Mouse (Mus musculus) heart, embryonic 14.5 days (tissue): ENCODE results near the gene Tfpi. TPM values are rescaled to one million over a fixed set of nuclear protein-coding genes. Genes with fewer than 3 reads are reported as not detected.

Experiments
- ATAC-seq: fragments of 200-750 bp; cut with Nextera tagmentation; 2 replicates; pipeline ENCODE4 v1.8.0; 2017; ENCODE audit warnings: low read depth, moderate TSS enrichment; ENCODE audit not compliant: insufficient number of reproducible peaks, insufficient read depth, low FRiP score
- H3K27ac ChIP-seq, 2 experiments: fragments of 200-500 bp in 1 of 2; fragments of 300-500 bp in 1 of 2; sonication (generic) in 1 of 2; replicated peaks in 1 of 2; 2 replicates each; pipeline ENCODE4 v1.5.1; 2012 to 2014; ENCODE audit warnings: low read depth in 2 of 2, low read length in 2 of 2, control low read depth in 1 of 2, mild to moderate bottlenecking in 1 of 2, mixed read lengths in 1 of 2; ENCODE audit not compliant: control insufficient read depth in 1 of 2, insufficient read depth in 1 of 2
- H3K27me3 ChIP-seq: fragments of 300-500 bp; sonication (generic); 2 replicates; pipeline ENCODE4 v1.6.1; 2014; ENCODE audit warnings: mild to moderate bottlenecking, low read length, control low read depth; ENCODE audit not compliant: control insufficient read depth, insufficient read depth
- H3K36me3 ChIP-seq: fragments of 300-500 bp; sonication (generic); 2 replicates; pipeline ENCODE4 v1.6.1; 2014; ENCODE audit warnings: mild to moderate bottlenecking, control low read depth, low read length, mixed read lengths; ENCODE audit not compliant: control insufficient read depth, insufficient read depth
- H3K4me1 ChIP-seq, 2 experiments: fragments of 200-500 bp in 1 of 2; fragments of 300-500 bp in 1 of 2; sonication (generic) in 1 of 2; 2 replicates each; pipeline ENCODE4 v1.6.1; 2012 to 2014; ENCODE audit warnings: low read length in 2 of 2, control low read depth in 1 of 2, mixed read lengths in 1 of 2; ENCODE audit not compliant: control insufficient read depth in 2 of 2, insufficient read depth in 2 of 2
- H3K4me2 ChIP-seq: fragments of 300-500 bp; sonication (generic); 2 replicates; pipeline ENCODE4 v1.6.1; 2014; ENCODE audit warnings: mild to moderate bottlenecking, low read length
- H3K4me3 ChIP-seq, 2 experiments: fragments of 200-500 bp in 1 of 2; fragments of 300-500 bp in 1 of 2; sonication (generic) in 1 of 2; 2 replicates each; pipeline ENCODE4 v1.5.1; 2012 to 2014; ENCODE audit warnings: low read length in 2 of 2, mild to moderate bottlenecking in 2 of 2, control low read depth in 1 of 2, low read depth in 1 of 2, moderate library complexity in 1 of 2; ENCODE audit not compliant: control insufficient read depth in 1 of 2, insufficient read depth in 1 of 2
- H3K9ac ChIP-seq: fragments of 300-500 bp; sonication (generic); 2 replicates; pipeline ENCODE4 v1.6.1; 2014; ENCODE audit warnings: mild to moderate bottlenecking, low read length
- H3K9me3 ChIP-seq: fragments of 300-500 bp; sonication (generic); 2 replicates; pipeline ENCODE4 v1.6.1; 2016; ENCODE audit warnings: low read length, control low read depth; ENCODE audit not compliant: control insufficient read depth
- WGBS: fragments of 180-500 bp; shearing (Covaris S2); extraction: QIAGEN DNeasy Blood & Tissue Kit; methylation state at CpG from one replicate; pipeline ENCODE4 v1.1.7; 2014; 5-methylcytosine and 5-hydroxymethylcytosine counted together
- polyA plus RNA-seq: library from polyadenylated mRNA; unstranded; fragments of >200 nt; fragmentation: Nextera tagmentation; extraction: Ambion mirVana; gene quantifications from 2 replicates; pipeline ENCODE4 v1.2.1, GENCODE M21; 2014

The Tfpi gene
- polyA plus RNA-seq, 1 experiment from 2014 or later = 90.8 TPM

DNA sequence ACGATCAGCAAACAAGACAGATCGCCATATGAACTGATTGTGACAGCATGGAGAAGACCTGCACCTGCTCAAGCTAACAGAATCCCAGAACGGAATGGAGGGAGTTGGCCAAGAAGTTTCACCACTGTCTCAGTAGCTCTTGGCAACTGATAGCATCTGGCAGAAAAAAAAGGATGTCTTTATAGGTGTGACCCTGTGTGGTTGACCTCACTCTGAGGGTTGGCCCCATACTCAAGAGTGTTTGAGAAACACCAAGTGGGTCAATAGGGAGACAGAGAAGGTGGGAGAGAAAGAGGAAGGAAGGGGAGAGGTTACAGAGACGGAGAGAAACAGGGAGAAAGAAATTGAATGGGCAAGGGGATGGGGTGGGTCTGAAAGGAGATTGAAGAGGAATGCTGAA lies 92.7 kb downstream of the Tfpi start:
- Histone ChIP-seq H3K27ac (no peak overlapping the region), H3K9me3 (no peaks in the 10 kb centered on the region), H3K4me2 (no peak overlapping the region), H3K27me3 (no peaks in the 10 kb centered on the region), H3K4me1 (peaks cover 6 to 33% of the 10 kb centered on the region in 2 experiments), H3K36me3 (no peaks in the 10 kb centered on the region), H3K4me3 (no peak overlapping the region), H3K9ac (no peak overlapping the region)
- ATAC-seq = no peak
- WGBS = 71% methylated on average over 4 of the region's 4 CpGs

Other genes with a start within 250 kb of the Tfpi start
- gene Calcrl, start 51.4 kb downstream of the Tfpi start, polyA plus RNA-seq = 44.6 and 55.3 TPM in 2 replicates
- gene Ctnnd1, start 174.0 kb upstream of the Tfpi start, polyA plus RNA-seq = 65.2 and 68.5 TPM in 2 replicates
- gene Btbd18, start 182.3 kb upstream of the Tfpi start, polyA plus RNA-seq = 0.11 and 0.15 TPM in 2 replicates
- 248 and 271 TPM in 2 replicates for gene Selenoh, start 194.0 kb upstream of the Tfpi start, polyA plus RNA-seq
- not detected in 2 replicates for gene Gm28635, start 201.3 kb upstream of the Tfpi start, polyA plus RNA-seq
- gene Med19, start 201.6 kb upstream of the Tfpi start, polyA plus RNA-seq = 26.6 and 28.2 TPM in 2 replicates
- 161 and 193 TPM in 2 replicates for gene Tmx2, start 202.4 kb upstream of the Tfpi start, polyA plus RNA-seq
- 26.4 and 27.1 TPM in 2 replicates for gene Zdhhc5, start 238.4 kb upstream of the Tfpi start, polyA plus RNA-seq